Mouse (Mus musculus): ENCODE measurements around the gene Mreg. TPM values are rescaled to one million over a fixed set of nuclear protein-coding genes. Genes with fewer than 3 reads are reported as not detected.
A peak's percentile ranks its signal among the peaks of the same experiment; 100 is the strongest.

Gene Mreg
- total and polyA plus RNA-seq, 3 experiments: 50.6 to 69.8 (median 52.4) TPM

DNA sequence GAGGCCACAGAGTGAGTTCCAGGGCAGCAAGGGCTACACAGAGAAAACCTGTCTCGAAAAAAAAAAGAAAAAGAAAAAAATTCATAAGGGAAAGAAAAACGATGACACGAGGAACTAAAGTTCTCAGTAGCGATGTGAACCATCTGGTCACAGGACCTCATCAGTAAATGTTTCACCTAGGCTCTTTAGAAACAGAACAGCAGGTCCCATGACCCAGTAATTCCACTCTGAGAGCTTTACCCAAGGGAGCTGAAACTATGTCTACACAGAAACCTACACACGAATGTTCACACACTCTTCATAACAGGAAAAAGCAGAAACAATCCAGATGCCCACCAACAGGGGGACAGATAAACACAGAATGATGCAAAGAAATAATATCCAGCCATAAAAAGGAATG, 4.0 kb downstream of the Mreg start (continued):
- TF ChIP-seq TBP (conservative IDR thresholded peaks at IDR 0.05; ENCODE audit: low read depth, low read length) (no peak), UBTF (IDR thresholded peaks at IDR 0.05; ENCODE audit: low read depth, low read length) (no peak), SIN3A (IDR thresholded peaks at IDR 0.05; ENCODE audit: low read length) (peak; percentile 68; the same call in 1 of the 2 replicates), USF2 (conservative IDR thresholded peaks at IDR 0.05; ENCODE audit: low read depth, low read length) (no peak), TCF12 (IDR thresholded peaks at IDR 0.05; ENCODE audit: low read depth, low read length) (0 out of 2 replicates have a peak, but pooled peaks have one; percentile 33), ZKSCAN1 (IDR thresholded peaks at IDR 0.05; ENCODE audit: borderline replicate concordance, low read depth, low read length) (no peak), ZC3H11A (IDR thresholded peaks at IDR 0.05; ENCODE audit: low read depth, low read length) (no peak), EP300 (IDR thresholded peaks at IDR 0.05; ENCODE audit: low read length) (peak; percentile 56), ETS1 (conservative IDR thresholded peaks at IDR 0.05; ENCODE audit: low read depth, low read length) (peak; percentile 74), CHD2 (IDR thresholded peaks at IDR 0.05; ENCODE audit: low read length) (no peak)

DNA sequence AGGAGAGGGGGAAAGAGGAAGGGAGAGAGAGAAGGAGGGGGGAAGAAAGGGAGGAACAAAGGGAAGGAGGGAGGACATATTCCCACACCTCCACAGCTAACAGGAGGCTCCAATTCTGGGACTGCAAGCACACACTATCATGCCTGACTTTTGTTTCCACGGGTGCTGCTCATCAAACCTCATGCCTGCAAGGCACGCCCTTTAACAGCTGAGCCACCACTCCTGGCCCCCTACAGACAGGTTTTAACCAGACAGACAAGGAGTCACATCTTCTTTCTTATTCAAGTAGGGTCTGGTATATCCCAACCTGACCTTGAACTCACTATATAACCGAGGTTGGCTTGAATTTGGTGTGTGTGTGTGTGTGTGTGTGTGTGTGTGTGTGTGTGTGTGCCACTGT, 7.0 kb downstream of the Mreg start:
- Histone ChIP-seq H3K9me3 (replicated peaks; ENCODE audit: low read length) (peaks cover 7% of the 10 kb centered on the region), H3K4me2 (ENCODE audit: insufficient read depth, low read depth, poor library complexity, severe bottlenecking) (no peak overlapping the region), H3K9ac (ENCODE audit: insufficient read depth, low read depth) (peak overlapping the region; percentile 84; the same call in 1 of the 2 replicates), H3K79me2 (replicated peaks; ENCODE audit: control insufficient read depth, extremely low read depth, insufficient read depth, poor library complexity, severe bottlenecking) (peaks cover 81% of the 10 kb centered on the region), H3K4me1 (ENCODE audit: control insufficient read depth in 1 of 2, insufficient read depth in 2 of 2) (peaks cover 41 to 92% of the 10 kb centered on the region in 2 experiments), H3K36me3 (replicated peaks in 1 of 2; ENCODE audit: control insufficient read depth in 1 of 2, insufficient read depth in 1 of 2, low read length in 1 of 2) (peaks cover 10 to 75% of the 10 kb centered on the region in 2 experiments), H3K27me3 (replicated peaks) (no peaks in the 10 kb centered on the region), H3K27ac (ENCODE audit: insufficient read depth, low read depth) (peak overlapping the region; percentile 100), H3K4me3 (replicated peaks in 1 of 3; ENCODE audit: low read depth in 2 of 3, low read length in 2 of 3, poor library complexity in 1 of 3) (no peak overlapping the region)
- in situ Hi-C loops (cut with MboI; ENCODE audit: low pct_ligation_motif_present, low pct_unique_long_range_greater_than_20kb, low sequenced_read_pairs): no loop called here
- DNase-seq (ENCODE audit: extremely low read depth): no peak
- dilution Hi-C loops (cut with MboI; ENCODE audit: extremely low pct_ligation_motif_present, extremely low pct_unique_long_range_greater_than_20kb, low sequenced_read_pairs): no loop called here
- TF ChIP-seq MXI1 (IDR thresholded peaks at IDR 0.05; ENCODE audit: low read depth, low read length) (peak; percentile 44; the same call in 1 of the 2 replicates), TCF12 (IDR thresholded peaks at IDR 0.05; ENCODE audit: low read depth, low read length) (no peak), CTCF (conservative IDR thresholded peaks at IDR 0.05 in 1 of 2, IDR thresholded peaks at IDR 0.05 in 1 of 2; ENCODE audit: low read depth in 2 of 2, low read length in 2 of 2) (peak in 1 of 2 experiments; percentile 16; a peak in 1 of 4 replicates)

DNA sequence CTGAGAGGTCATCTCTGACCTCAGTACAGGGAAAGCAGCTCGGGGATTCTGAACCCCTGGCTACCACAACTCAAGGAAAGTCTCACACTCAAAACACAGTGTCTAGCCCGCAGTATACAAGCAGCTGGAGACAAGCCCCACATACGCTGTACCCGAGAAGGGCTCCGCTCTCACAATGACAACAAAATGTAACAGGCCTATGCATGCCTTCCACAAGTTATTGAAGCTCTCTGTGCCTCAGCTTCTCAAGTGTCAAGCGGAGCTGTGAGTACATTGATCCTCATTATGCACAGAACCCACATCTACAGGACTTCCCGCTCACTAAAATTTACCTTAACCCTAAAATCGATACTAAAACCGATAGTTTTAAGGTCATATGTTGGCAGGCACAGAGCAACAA, 8.9 kb downstream of the Mreg start:
- in situ Hi-C loops (cut with MboI; ENCODE audit: low pct_ligation_motif_present, low pct_unique_long_range_greater_than_20kb, low sequenced_read_pairs): no loop called here
- Histone ChIP-seq H3K4me1 (ENCODE audit: control insufficient read depth in 1 of 2, insufficient read depth in 2 of 2) (peaks cover 47 to 98% of the 10 kb centered on the region in 2 experiments), H3K36me3 (replicated peaks in 1 of 2; ENCODE audit: control insufficient read depth in 1 of 2, insufficient read depth in 1 of 2, low read length in 1 of 2) (peaks cover 10 to 83% of the 10 kb centered on the region in 2 experiments), H3K9ac (ENCODE audit: insufficient read depth, low read depth) (peak overlapping the region; percentile 84), H3K9me3 (replicated peaks; ENCODE audit: low read length) (peaks cover 9% of the 10 kb centered on the region), H3K27me3 (replicated peaks) (no peaks in the 10 kb centered on the region), H3K27ac (ENCODE audit: insufficient read depth, low read depth) (peak overlapping the region; percentile 100), H3K79me2 (replicated peaks; ENCODE audit: control insufficient read depth, extremely low read depth, insufficient read depth, poor library complexity, severe bottlenecking) (peaks cover 82% of the 10 kb centered on the region), H3K4me2 (ENCODE audit: insufficient read depth, low read depth, poor library complexity, severe bottlenecking) (peak overlapping the region; percentile 79; the same call in 1 of the 2 replicates), H3K4me3 (replicated peaks in 1 of 3; ENCODE audit: low read depth in 2 of 3, low read length in 2 of 3, poor library complexity in 1 of 3) (no peak overlapping the region)
- dilution Hi-C loops (cut with MboI; ENCODE audit: extremely low pct_ligation_motif_present, extremely low pct_unique_long_range_greater_than_20kb, low sequenced_read_pairs): no loop called here
- no peak for DNase-seq (ENCODE audit: extremely low read depth)
- no peak for TF ChIP-seq RAD21 (IDR thresholded peaks at IDR 0.05; ENCODE audit: low read depth, low read length)
- TF ChIP-seq POLR2A (IDR thresholded peaks at IDR 0.05; ENCODE audit: low read depth, low read length): no peak
- no peak for TF ChIP-seq PAX5 (IDR thresholded peaks at IDR 0.05; ENCODE audit: low read length)
- TF ChIP-seq CTCF (conservative IDR thresholded peaks at IDR 0.05 in 1 of 2, IDR thresholded peaks at IDR 0.05 in 1 of 2; ENCODE audit: low read depth in 2 of 2, low read length in 2 of 2): no peak
- no peak for TF ChIP-seq JUN (IDR thresholded peaks at IDR 0.05; ENCODE audit: insufficient read depth, low read depth, low read length)
- no peak for TF ChIP-seq GABPA (IDR thresholded peaks at IDR 0.05; ENCODE audit: insufficient replicate concordance, low read depth, low read length)
- 0 out of 2 replicates have a peak, but pooled peaks have one; percentile 14 for TF ChIP-seq MXI1 (IDR thresholded peaks at IDR 0.05; ENCODE audit: low read depth, low read length)
- TF ChIP-seq UBTF (IDR thresholded peaks at IDR 0.05; ENCODE audit: low read depth, low read length): no peak
- TF ChIP-seq NELFE (IDR thresholded peaks at IDR 0.05; ENCODE audit: low read depth, low read length): no peak
- TF ChIP-seq SMC3 (IDR thresholded peaks at IDR 0.05; ENCODE audit: low read depth, low read length): no peak
- no peak for TF ChIP-seq ZNF384 (IDR thresholded peaks at IDR 0.05; ENCODE audit: low read depth, low read length)
- no peak for TF ChIP-seq NRF1 (IDR thresholded peaks at IDR 0.05; ENCODE audit: low read depth, low read length)
- no peak for TF ChIP-seq JUND (conservative IDR thresholded peaks at IDR 0.05; ENCODE audit: low read depth, low read length)
- no peak for TF ChIP-seq ZMIZ1 (IDR thresholded peaks at IDR 0.05; ENCODE audit: low read depth, low read length)
- no peak; the same call in 1 of the 2 replicates for TF ChIP-seq POLR2AphosphoS2 (IDR thresholded peaks at IDR 0.05; ENCODE audit: low read depth, low read length)
- no peak for TF ChIP-seq USF2 (conservative IDR thresholded peaks at IDR 0.05; ENCODE audit: low read depth, low read length)
- TF ChIP-seq KAT2A (IDR thresholded peaks at IDR 0.05; ENCODE audit: insufficient replicate concordance, low read length): no peak
- TF ChIP-seq TBP (conservative IDR thresholded peaks at IDR 0.05; ENCODE audit: low read depth, low read length): no peak
- no peak for TF ChIP-seq BHLHE40 (IDR thresholded peaks at IDR 0.05; ENCODE audit: low read depth, low read length)
- TF ChIP-seq HCFC1 (IDR thresholded peaks at IDR 0.05; ENCODE audit: low read depth, low read length): no peak
- TF ChIP-seq USF1 (IDR thresholded peaks at IDR 0.05; ENCODE audit: low read depth, low read length): no peak
- peak; percentile 73 for TF ChIP-seq CHD1 (IDR thresholded peaks at IDR 0.05; ENCODE audit: low read depth, low read length)
- no peak for TF ChIP-seq EP300 (IDR thresholded peaks at IDR 0.05; ENCODE audit: low read length)
- no peak for TF ChIP-seq TCF12 (IDR thresholded peaks at IDR 0.05; ENCODE audit: low read depth, low read length)
- TF ChIP-seq MAX (IDR thresholded peaks at IDR 0.05; ENCODE audit: low read length): no peak

All from CH12.LX (cell line).